Mouse (Mus musculus): ENCODE measurements around the gene Adamts3. TPM values are rescaled to one million over a fixed set of nuclear protein-coding genes. Genes with fewer than 3 reads are reported as not detected.

Adamts3 gene
- polyA plus RNA-seq, 1 experiment from 2014 or later = 6.8 TPM

- H3K27ac ChIP-seq = no peak overlapping the region
- 28% methylated on average over 4 of the region's 4 CpGs for WGBS
- ATAC-seq = no peak
- peaks cover 3% of the 10 kb centered on the region; the same call in 1 of the 2 replicates for H3K36me3 ChIP-seq (ENCODE audit: poor library complexity, severe bottlenecking)
- peak overlapping the region; percentile 100 for H3K4me2 ChIP-seq
- H3K9me3 ChIP-seq (replicated peaks) = no peaks in the 10 kb centered on the region; the same call in 1 of the 2 replicates
- H3K4me1 ChIP-seq = peaks cover 12% of the 10 kb centered on the region; the same call in 1 of the 2 replicates
- peak overlapping the region; percentile 73 for H3K4me3 ChIP-seq
- H3K27me3 ChIP-seq = no peaks in the 10 kb centered on the region
- H3K9ac ChIP-seq = no peak overlapping the region; the same call in 1 of the 2 replicates
Measured at GRCm38 (mm10) chr5:89881425-89881824, 1.7 kb downstream of the Adamts3 start.

GRCm38 (mm10) chr5:89878866-89879392 is 4.2 kb downstream of the Adamts3 start:
- Histone ChIP-seq H3K27ac (peak overlapping the region; percentile 54), H3K9ac (no peak overlapping the region), H3K9me3 (replicated peaks) (no peaks in the 10 kb centered on the region; the same call in 1 of the 2 replicates), H3K27me3 (no peaks in the 10 kb centered on the region), H3K4me3 (no peak overlapping the region), H3K4me1 (peaks cover 12% of the 10 kb centered on the region; the same call in 1 of the 2 replicates), H3K36me3 (ENCODE audit: poor library complexity, severe bottlenecking) (peaks cover 3% of the 10 kb centered on the region; the same call in 1 of the 2 replicates), H3K4me2 (no peak overlapping the region; the same call in 1 of the 2 replicates)
- 39% methylated on average over 11 of the region's 11 CpGs for WGBS
- peak; percentile 22; the same call in 1 of the 2 replicates for ATAC-seq

DNA sequence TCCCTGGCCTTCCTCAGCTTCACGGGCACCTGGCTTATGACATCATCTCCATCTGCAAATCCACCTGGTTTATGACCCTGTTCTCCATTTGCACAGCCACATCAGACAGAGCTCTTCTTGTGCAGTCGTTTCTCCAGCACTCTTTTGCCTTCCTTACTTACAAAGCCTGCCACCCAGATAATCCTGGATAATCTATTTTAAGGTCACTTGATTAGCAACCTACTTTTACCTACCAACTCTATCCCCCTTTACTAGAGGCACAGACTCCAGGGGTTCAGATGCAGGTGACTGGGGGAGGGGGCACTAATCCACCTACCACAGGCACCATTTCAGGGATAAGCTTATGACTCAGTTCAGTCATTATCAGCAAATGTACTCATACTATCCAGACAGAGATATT is 10.5 kb downstream of the Adamts3 start:
- H3K9ac ChIP-seq = no peak overlapping the region
- no peak overlapping the region for H3K27ac ChIP-seq
- no peak overlapping the region for H3K4me2 ChIP-seq
- H3K4me3 ChIP-seq = no peak overlapping the region
- 41% methylated on average over 2 of the region's 2 CpGs for WGBS
- no peaks in the 10 kb centered on the region for H3K4me1 ChIP-seq
- no peak for ATAC-seq
- no peaks in the 10 kb centered on the region for H3K36me3 ChIP-seq (ENCODE audit: poor library complexity, severe bottlenecking)
- no peaks in the 10 kb centered on the region for H3K9me3 ChIP-seq (replicated peaks)
- no peaks in the 10 kb centered on the region for H3K27me3 ChIP-seq

GRCm38 (mm10) chr5:89859603-89860002 is 23.5 kb downstream of the Adamts3 start:
- Histone ChIP-seq H3K4me2 (no peak overlapping the region), H3K27ac (no peak overlapping the region), H3K4me1 (no peaks in the 10 kb centered on the region), H3K9me3 (replicated peaks) (no peaks in the 10 kb centered on the region), H3K27me3 (no peaks in the 10 kb centered on the region), H3K9ac (no peak overlapping the region), H3K36me3 (ENCODE audit: poor library complexity, severe bottlenecking) (no peaks in the 10 kb centered on the region), H3K4me3 (no peak overlapping the region)
- 86% methylated on average over 4 of the region's 4 CpGs for WGBS
- ATAC-seq = no peak

GRCm38 (mm10) chr5:89858837-89859236 is 24.3 kb downstream of the Adamts3 start:
- ATAC-seq = no peak
- H3K4me1 ChIP-seq = no peaks in the 10 kb centered on the region
- no peaks in the 10 kb centered on the region for H3K27me3 ChIP-seq
- H3K9ac ChIP-seq = no peak overlapping the region
- H3K9me3 ChIP-seq (replicated peaks) = no peaks in the 10 kb centered on the region
- no peak overlapping the region for H3K4me3 ChIP-seq
- H3K36me3 ChIP-seq (ENCODE audit: poor library complexity, severe bottlenecking) = no peaks in the 10 kb centered on the region
- whole genome bisulfite sequencing = 97% methylated on average over 1 of the region's 1 CpGs
- H3K27ac ChIP-seq = no peak overlapping the region
- no peak overlapping the region for H3K4me2 ChIP-seq

GRCm38 (mm10) chr5:89846551-89846950 is 36.6 kb downstream of the Adamts3 start:
- peak; percentile 77 for ATAC-seq
- H3K27ac ChIP-seq = no peak overlapping the region
- 35% methylated on average over 1 of the region's 1 CpGs for WGBS
- no peaks in the 10 kb centered on the region for H3K27me3 ChIP-seq
- no peaks in the 10 kb centered on the region for H3K9me3 ChIP-seq (replicated peaks)
- H3K4me1 ChIP-seq = peaks cover 7% of the 10 kb centered on the region
- no peak overlapping the region for H3K4me3 ChIP-seq
- no peak overlapping the region for H3K9ac ChIP-seq
- no peak overlapping the region for H3K4me2 ChIP-seq
- no peaks in the 10 kb centered on the region for H3K36me3 ChIP-seq (ENCODE audit: poor library complexity, severe bottlenecking)

GRCm38 (mm10) chr5:89844354-89844753 is 38.8 kb downstream of the Adamts3 start:
- Histone ChIP-seq H3K4me1 (peaks cover 7% of the 10 kb centered on the region), H3K9me3 (replicated peaks) (no peaks in the 10 kb centered on the region), H3K36me3 (ENCODE audit: poor library complexity, severe bottlenecking) (no peaks in the 10 kb centered on the region), H3K27me3 (no peaks in the 10 kb centered on the region), H3K4me2 (no peak overlapping the region), H3K27ac (no peak overlapping the region), H3K4me3 (no peak overlapping the region), H3K9ac (no peak overlapping the region)
- WGBS = 33% methylated on average over 5 of the region's 5 CpGs
- peak; percentile 68 for ATAC-seq

- Histone ChIP-seq H3K4me1 (peaks cover 7% of the 10 kb centered on the region), H3K9me3 (replicated peaks) (no peaks in the 10 kb centered on the region), H3K36me3 (ENCODE audit: poor library complexity, severe bottlenecking) (no peaks in the 10 kb centered on the region), H3K9ac (no peak overlapping the region), H3K27ac (no peak overlapping the region), H3K4me2 (no peak overlapping the region), H3K4me3 (no peak overlapping the region), H3K27me3 (no peaks in the 10 kb centered on the region)
- WGBS = 95% methylated on average over 7 of the region's 7 CpGs
- no peak for ATAC-seq
Measured at GRCm38 (mm10) chr5:89843478-89843877, 39.7 kb downstream of the Adamts3 start.

GRCm38 (mm10) chr5:89839627-89840026 is 43.5 kb downstream of the Adamts3 start:
- Histone ChIP-seq H3K27me3 (no peaks in the 10 kb centered on the region), H3K9ac (no peak overlapping the region), H3K27ac (no peak overlapping the region), H3K4me1 (peaks cover 5% of the 10 kb centered on the region), H3K4me2 (no peak overlapping the region), H3K9me3 (replicated peaks) (no peaks in the 10 kb centered on the region), H3K4me3 (no peak overlapping the region), H3K36me3 (ENCODE audit: poor library complexity, severe bottlenecking) (no peaks in the 10 kb centered on the region)
- WGBS = 86% methylated on average over 4 of the region's 4 CpGs
- no peak for ATAC-seq

DNA sequence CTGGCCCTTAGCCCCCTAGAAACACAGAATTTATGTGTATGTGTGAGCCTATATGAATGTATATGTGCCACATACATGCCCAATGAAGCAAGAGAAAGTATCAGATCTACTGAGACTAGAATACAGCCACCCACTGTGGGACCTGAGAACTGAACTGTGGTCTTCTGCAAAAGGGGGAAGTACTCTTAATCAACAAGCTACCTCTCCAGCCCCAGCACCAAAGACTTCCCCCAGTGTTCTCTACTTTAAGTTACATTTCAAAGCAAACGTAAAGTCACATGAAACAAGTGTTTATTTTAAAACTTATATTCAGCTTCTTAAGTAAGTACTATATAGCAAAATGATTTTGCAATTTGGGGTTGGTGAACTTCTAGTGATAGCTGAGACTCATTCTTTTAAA is 62.0 kb downstream of the Adamts3 start:
- H3K9me3 ChIP-seq (replicated peaks) = no peaks in the 10 kb centered on the region
- H3K9ac ChIP-seq = no peak overlapping the region
- no peaks in the 10 kb centered on the region for H3K27me3 ChIP-seq
- H3K4me1 ChIP-seq = no peaks in the 10 kb centered on the region
- no peak overlapping the region for H3K27ac ChIP-seq
- H3K36me3 ChIP-seq (ENCODE audit: poor library complexity, severe bottlenecking) = no peaks in the 10 kb centered on the region
- H3K4me3 ChIP-seq = no peak overlapping the region
- WGBS = 88% methylated on average over 1 of the region's 1 CpGs
- no peak for ATAC-seq
- no peak overlapping the region for H3K4me2 ChIP-seq

DNA sequence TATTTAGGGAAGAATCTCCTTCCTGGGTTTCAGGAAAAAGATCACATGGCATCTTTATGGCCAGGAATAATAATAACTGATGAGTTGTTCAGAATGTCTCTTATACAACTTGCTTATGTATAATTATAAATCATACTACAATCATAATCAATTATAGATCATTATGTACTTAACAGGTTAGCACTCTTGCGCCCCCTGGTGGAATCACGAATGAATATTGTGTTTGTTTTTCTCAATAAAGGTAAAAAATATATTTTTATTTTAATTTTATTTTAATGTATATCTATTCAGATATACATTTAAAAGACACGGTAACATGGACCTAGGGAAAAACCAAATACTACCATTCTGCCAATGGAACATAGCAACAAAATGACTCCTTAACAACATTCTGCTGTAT is 63.6 kb downstream of the Adamts3 start:
- H3K27ac ChIP-seq = no peak overlapping the region
- H3K4me2 ChIP-seq = no peak overlapping the region
- H3K4me3 ChIP-seq = no peak overlapping the region
- WGBS = 27% methylated on average over 3 of the region's 3 CpGs
- no peaks in the 10 kb centered on the region for H3K9me3 ChIP-seq (replicated peaks)
- H3K36me3 ChIP-seq (ENCODE audit: poor library complexity, severe bottlenecking) = no peaks in the 10 kb centered on the region
- H3K4me1 ChIP-seq = 0 out of 2 replicates have a peak, but pooled peaks cover 4% of the 10 kb centered on the region
- no peak overlapping the region for H3K9ac ChIP-seq
- ATAC-seq = no peak
- no peaks in the 10 kb centered on the region for H3K27me3 ChIP-seq

GRCm38 (mm10) chr5:89816610-89817009 is 66.5 kb downstream of the Adamts3 start:
- H3K9me3 ChIP-seq (replicated peaks) = no peaks in the 10 kb centered on the region
- no peak overlapping the region for H3K4me3 ChIP-seq
- H3K27ac ChIP-seq = no peak overlapping the region
- H3K36me3 ChIP-seq (ENCODE audit: poor library complexity, severe bottlenecking) = no peaks in the 10 kb centered on the region
- no peak overlapping the region for H3K4me2 ChIP-seq
- H3K9ac ChIP-seq = no peak overlapping the region
- 82% methylated on average over 6 of the region's 6 CpGs for WGBS
- ATAC-seq = no peak
- no peaks in the 10 kb centered on the region for H3K27me3 ChIP-seq
- 0 out of 2 replicates have a peak, but pooled peaks cover 4% of the 10 kb centered on the region for H3K4me1 ChIP-seq

DNA sequence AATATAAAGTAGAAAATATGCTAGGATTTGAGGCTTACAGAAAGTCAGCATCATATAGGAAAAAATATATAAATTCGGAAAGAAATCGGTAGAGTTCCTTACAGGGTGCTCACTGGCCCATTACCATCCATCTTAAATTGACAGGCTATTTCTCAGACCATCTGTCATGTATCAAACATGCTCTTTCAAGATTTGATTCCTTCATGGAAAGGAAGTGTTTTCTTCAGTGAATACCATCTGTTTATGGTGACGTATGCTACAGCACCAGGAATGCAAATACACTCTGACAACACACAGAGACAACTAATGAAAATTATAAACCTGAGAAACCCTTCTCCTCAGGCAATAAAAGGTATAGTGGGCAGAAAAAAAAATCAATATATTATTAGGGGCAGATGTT is 68.6 kb downstream of the Adamts3 start:
- Histone ChIP-seq H3K27ac (peak overlapping the region; percentile 20; the same call in 1 of the 2 replicates), H3K4me1 (0 out of 2 replicates have a peak, but pooled peaks cover 4% of the 10 kb centered on the region), H3K9ac (no peak overlapping the region), H3K9me3 (replicated peaks) (no peaks in the 10 kb centered on the region), H3K4me3 (no peak overlapping the region), H3K27me3 (no peaks in the 10 kb centered on the region), H3K36me3 (ENCODE audit: poor library complexity, severe bottlenecking) (no peaks in the 10 kb centered on the region), H3K4me2 (no peak overlapping the region)
- 72% methylated on average over 3 of the region's 3 CpGs for WGBS
- ATAC-seq = peak; percentile 88

All from forebrain, embryonic 13.5 days (tissue).